Mouse (Mus musculus) stomach, embryonic 15.5 days (tissue): ENCODE measurements around the gene Vmn2r6. TPM values are rescaled to one million over a fixed set of nuclear protein-coding genes. Genes with fewer than 3 reads are reported as not detected.
"Not testable (repeated sequence)": the region's sequence is repeated elsewhere in the genome, so short reads cannot be mapped to it uniquely, and the experiment has no call there.

ENCODE experiments used
- ATAC-seq: fragments of 200-750 bp; cut with Nextera tagmentation; 2 replicates; pipeline ENCODE4 v1.8.0; 2017; ENCODE audit warnings: low read depth, moderate number of reproducible peaks, moderate TSS enrichment; ENCODE audit not compliant: insufficient read depth, low FRiP score
- H3K27ac ChIP-seq: fragments of 300-500 bp; sonication (generic); 2 replicates; pipeline ENCODE4 v1.5.1; 2015; ENCODE audit warnings: mild to moderate bottlenecking, inconsistent platforms
- H3K27me3 ChIP-seq: fragments of 300-500 bp; sonication (generic); replicated peaks from 2 replicates; pipeline ENCODE4 v1.6.1; 2015; ENCODE audit warnings: inconsistent platforms
- H3K36me3 ChIP-seq: fragments of 300-500 bp; sonication (generic); 2 replicates; pipeline ENCODE4 v1.6.1; 2015; ENCODE audit warnings: inconsistent platforms
- H3K4me1 ChIP-seq: fragments of 300-500 bp; sonication (generic); 2 replicates; pipeline ENCODE4 v1.6.1; 2015; ENCODE audit warnings: inconsistent platforms
- H3K4me2 ChIP-seq: fragments of 300-500 bp; sonication (generic); 2 replicates; pipeline ENCODE4 v1.6.1; 2015; ENCODE audit warnings: mild to moderate bottlenecking, inconsistent platforms
- H3K4me3 ChIP-seq: fragments of 300-500 bp; sonication (generic); replicated peaks from 2 replicates; pipeline ENCODE4 v1.5.1; 2015; ENCODE audit warnings: inconsistent platforms
- H3K9ac ChIP-seq: fragments of 300-500 bp; sonication (generic); 2 replicates; pipeline ENCODE4 v1.6.1; 2015; ENCODE audit warnings: inconsistent platforms
- H3K9me3 ChIP-seq: fragments of 300-500 bp; sonication (generic); 2 replicates; pipeline ENCODE4 v1.6.1; 2016; ENCODE audit warnings: inconsistent platforms
- WGBS: fragments of 180-500 bp; shearing (Covaris S2); methylation state at CpG from one replicate; pipeline ENCODE4 v1.1.7; 2015; 5-methylcytosine and 5-hydroxymethylcytosine counted together
- polyA plus RNA-seq: library from polyadenylated mRNA; unstranded; fragments of >200 nt; fragmentation: Nextera tagmentation; extraction: Ambion mirVana; gene quantifications from 2 replicates; pipeline ENCODE4 v1.2.1, GENCODE M21; 2015

Vmn2r6 gene
- polyA plus RNA-seq: not detected in 2 replicates

DNA sequence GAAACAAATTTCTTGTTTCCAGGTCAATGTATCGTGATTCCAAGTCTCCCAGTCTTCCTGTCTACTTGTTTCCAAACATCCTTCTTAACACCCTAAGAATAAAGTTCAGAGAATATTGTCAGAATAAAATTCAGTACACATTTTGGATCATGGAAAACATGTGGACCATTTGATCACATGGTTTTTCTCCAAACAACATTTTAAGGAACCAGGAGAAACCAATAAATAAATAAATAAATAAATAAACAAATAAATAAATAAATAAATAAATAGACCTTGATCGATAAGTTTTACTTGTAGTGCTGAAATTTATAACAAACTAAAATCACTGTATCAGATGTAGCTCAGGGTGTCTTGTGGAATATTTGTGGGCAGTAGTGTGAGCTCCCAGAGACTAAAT, at the start of gene Vmn2r6:
Gene Vmn2r6, minus strand, starts transcription at position 101 of the 400 bp plus-strand sequence.
- ATAC-seq, H3K9me3 ChIP-seq, H3K4me1 ChIP-seq, H3K4me2 ChIP-seq, H3K9ac ChIP-seq, H3K4me3 ChIP-seq, H3K36me3 ChIP-seq, H3K27ac ChIP-seq, H3K27me3 ChIP-seq: not testable (repeated sequence)
- 91% methylated on average over 2 of the region's 2 CpGs for WGBS

DNA sequence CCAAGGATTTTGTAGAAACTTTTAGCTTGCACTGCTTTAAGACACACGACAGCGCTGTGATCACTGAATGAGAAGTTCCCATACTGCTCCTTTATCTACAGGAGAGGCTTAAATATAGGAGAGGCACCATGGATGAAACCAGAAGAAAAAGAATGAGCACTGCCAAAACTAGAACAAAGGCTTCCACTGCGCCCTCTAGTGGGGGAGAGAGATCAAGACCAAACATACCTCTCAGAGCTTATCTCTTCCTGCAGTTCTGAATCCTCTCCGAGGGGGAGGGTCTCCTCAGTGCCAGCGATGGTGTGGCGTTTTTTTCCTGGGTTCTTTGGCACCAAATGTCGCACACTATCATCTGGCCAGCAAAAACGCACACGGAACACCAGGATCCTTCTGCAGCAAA, 22.0 kb upstream of the Vmn2r6 start:
- no peak overlapping the region for H3K4me3 ChIP-seq
- ATAC-seq: no peak
- WGBS: 70% methylated on average over 9 of the region's 9 CpGs
- no peaks in the 10 kb centered on the region for H3K27me3 ChIP-seq
- H3K9me3 ChIP-seq: no peaks in the 10 kb centered on the region
- H3K36me3 ChIP-seq: no peaks in the 10 kb centered on the region
- H3K4me1 ChIP-seq: no peaks in the 10 kb centered on the region
- H3K9ac ChIP-seq: no peak overlapping the region
- H3K27ac ChIP-seq: no peak overlapping the region
- H3K4me2 ChIP-seq: no peak overlapping the region

DNA sequence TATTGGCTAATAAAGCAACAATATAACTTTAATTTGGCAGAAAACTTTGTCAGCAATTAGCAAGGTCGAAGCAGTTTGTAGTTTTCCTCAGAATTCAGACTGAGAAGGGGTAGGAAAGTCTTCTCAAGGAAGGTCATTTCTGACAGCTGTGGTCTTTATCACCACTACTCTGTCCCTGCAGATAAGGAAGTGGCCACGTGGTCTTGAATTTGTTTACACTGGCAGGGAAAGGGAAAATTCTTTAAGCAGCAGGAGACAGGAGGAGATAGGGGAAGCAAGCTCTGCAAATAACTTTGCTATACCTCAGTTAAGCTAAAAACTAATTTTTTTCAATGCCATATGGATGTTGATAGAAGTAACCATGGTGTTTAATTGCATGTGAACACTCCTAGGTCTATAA, 3.2 kb upstream of the Vmn2r6 start:
- H3K27me3 ChIP-seq, H3K9me3 ChIP-seq, H3K36me3 ChIP-seq, H3K4me3 ChIP-seq, H3K4me2 ChIP-seq, ATAC-seq, H3K27ac ChIP-seq, H3K4me1 ChIP-seq, H3K9ac ChIP-seq: not testable (repeated sequence)
- 13% methylated on average over 2 of the region's 2 CpGs for WGBS

DNA sequence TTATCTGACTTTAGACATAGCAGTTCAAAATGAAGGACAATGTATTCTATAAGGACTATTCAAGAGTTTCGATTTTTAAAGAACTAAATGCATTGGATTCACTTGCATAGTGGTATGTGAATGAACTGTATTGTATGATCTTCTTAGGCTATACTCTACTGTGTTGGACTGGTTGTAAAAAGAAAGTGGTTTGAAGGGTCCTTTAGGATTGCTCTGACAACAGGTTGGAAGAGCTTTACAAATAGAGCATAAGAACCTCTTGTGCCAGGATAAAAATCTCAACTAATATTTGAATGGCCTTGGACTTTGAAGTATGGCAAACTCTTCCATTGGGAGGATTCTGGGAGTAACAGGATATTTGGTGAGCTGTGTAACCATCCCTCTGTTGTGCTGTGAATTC, 42.0 kb downstream of the Vmn2r6 start:
- not testable (repeated sequence) for H3K4me1 ChIP-seq, H3K9me3 ChIP-seq, ATAC-seq, H3K27me3 ChIP-seq, H3K4me3 ChIP-seq, H3K9ac ChIP-seq, H3K4me2 ChIP-seq, H3K36me3 ChIP-seq, H3K27ac ChIP-seq
- 86% methylated on average over 1 of the region's 1 CpGs for WGBS

DNA sequence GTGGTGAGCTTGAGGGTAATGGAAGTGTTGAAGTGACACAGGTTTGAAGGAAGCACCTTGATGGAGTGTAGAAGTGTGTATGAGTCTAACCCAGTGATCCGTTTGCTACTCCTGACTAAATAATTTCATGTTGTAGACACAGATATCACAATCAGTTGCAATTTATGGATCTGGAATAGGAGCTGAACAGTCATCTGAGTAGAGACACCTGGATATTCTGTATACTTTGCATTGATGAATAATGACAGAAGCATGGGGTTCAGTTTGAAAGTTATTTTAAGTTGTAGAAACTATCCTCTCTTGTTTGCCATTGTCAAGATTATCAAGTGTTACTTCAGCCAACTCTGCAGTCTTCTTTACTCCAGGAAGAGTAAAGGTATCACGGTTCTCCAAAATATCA, 55.9 kb downstream of the Vmn2r6 start, which contains the start of gene Vmn2r5:
Gene Vmn2r5, minus strand, starts transcription at position 101 of the 400 bp plus-strand sequence.
- not testable (repeated sequence) for H3K4me3 ChIP-seq, H3K4me1 ChIP-seq, H3K9ac ChIP-seq, H3K9me3 ChIP-seq, ATAC-seq, H3K4me2 ChIP-seq, H3K36me3 ChIP-seq, H3K27ac ChIP-seq, H3K27me3 ChIP-seq
- 67% methylated on average over 1 of the region's 2 CpGs for WGBS

Other genes starting within 250 kb of the Vmn2r6 start
- gene Vmn2r4, start 150.5 kb downstream of the Vmn2r6 start, polyA plus RNA-seq: not detected in 2 replicates
- not detected in 2 replicates for gene Vmn2r5, start 56.0 kb downstream of the Vmn2r6 start, polyA plus RNA-seq